Mouse (Mus musculus): ENCODE results near the gene Mxra8.

- no peak for TF ChIP-seq POLR2A (IDR thresholded peaks at IDR 0.05; ENCODE audit: borderline replicate concordance, insufficient read depth, low read length)
- no peak for TF ChIP-seq CTCF (IDR thresholded peaks at IDR 0.05; ENCODE audit: borderline replicate concordance, insufficient read depth, low read depth, low read length)
Observed at GRCm38 (mm10) chr4:155893212-155893690, 53.8 kb downstream of the Mxra8 start.

All from cerebellum, adult 2 months (tissue).